Mouse (Mus musculus) embryonic facial prominence, embryonic 14.5 days (tissue): ENCODE results near the gene Traf7. TPM values are rescaled to one million over a fixed set of nuclear protein-coding genes. Genes with fewer than 3 reads are reported as not detected.

Source experiments
- ATAC-seq: fragments of 200-750 bp; cut with Nextera tagmentation; 2 replicates; pipeline ENCODE4 v1.8.0; 2017; ENCODE audit warnings: low read depth, moderate number of reproducible peaks, moderate TSS enrichment
- DNase-seq: peaks from one replicate; pipeline ENCODE4 v3.0.0-alpha.2; 2015; ENCODE audit warnings: low spot score
- H3K27ac ChIP-seq: fragments of 300-500 bp; sonication (generic); replicated peaks from 2 replicates; pipeline ENCODE4 v1.5.1; 2014; ENCODE audit warnings: low read depth, mild to moderate bottlenecking, low read length, moderate library complexity
- H3K27me3 ChIP-seq: fragments of 300-500 bp; sonication (generic); replicated peaks from 2 replicates; pipeline ENCODE4 v1.6.1; 2014; ENCODE audit warnings: low read length; ENCODE audit not compliant: control insufficient read depth, insufficient read depth
- H3K36me3 ChIP-seq: fragments of 300-500 bp; sonication (generic); 2 replicates; pipeline ENCODE4 v1.6.1; 2014; ENCODE audit warnings: low read length, mixed read lengths; ENCODE audit not compliant: control insufficient read depth, insufficient read depth
- H3K4me1 ChIP-seq: fragments of 300-500 bp; sonication (generic); 2 replicates; pipeline ENCODE4 v1.6.1; 2014; ENCODE audit warnings: antibody characterized with exemption, low read length; ENCODE audit not compliant: control insufficient read depth, insufficient read depth
- H3K4me2 ChIP-seq: fragments of 300-500 bp; sonication (generic); 2 replicates; pipeline ENCODE4 v1.6.1; 2014; ENCODE audit warnings: low read depth, mild to moderate bottlenecking, low read length, moderate library complexity, mixed read lengths
- H3K4me3 ChIP-seq: fragments of 300-500 bp; sonication (generic); 2 replicates; pipeline ENCODE4 v1.5.1; 2014; ENCODE audit warnings: low read depth, mild to moderate bottlenecking, low read length
- H3K9ac ChIP-seq: fragments of 300-500 bp; sonication (generic); 2 replicates; pipeline ENCODE4 v1.6.1; 2014; ENCODE audit warnings: low read depth, mild to moderate bottlenecking, low read length, moderate library complexity, mixed read lengths
- H3K9me3 ChIP-seq: fragments of 300-500 bp; sonication (generic); 2 replicates; pipeline ENCODE4 v1.6.1; 2016; ENCODE audit warnings: low read length; ENCODE audit not compliant: control insufficient read depth
- WGBS: fragments of 180-500 bp; shearing (Covaris S2); extraction: QIAGEN DNeasy Blood & Tissue Kit; methylation state at CpG from one replicate; pipeline ENCODE4 v1.1.7; 2014; 5-methylcytosine and 5-hydroxymethylcytosine counted together
- polyA plus RNA-seq: library from polyadenylated mRNA; unstranded; fragments of >200 nt; fragmentation: Nextera tagmentation; extraction: Ambion mirVana; gene quantifications from 2 replicates; pipeline ENCODE4 v1.2.1, GENCODE M21; 2014

Gene Traf7
- polyA plus RNA-seq, 1 experiment from 2014 or later = 78.9 TPM

GRCm38 (mm10) chr17:24463374-24464133 lies 64.2 kb downstream of the Traf7 start:
- WGBS = 58% methylated on average over 6 of the region's 6 CpGs
- H3K27me3 ChIP-seq = no peaks in the 10 kb centered on the region
- ATAC-seq (no peak), DNase-seq (no peak)
- no peak overlapping the region for H3K4me2 ChIP-seq
- H3K9me3 ChIP-seq = no peaks in the 10 kb centered on the region
- no peak overlapping the region for H3K27ac ChIP-seq
- H3K4me3 ChIP-seq = no peak overlapping the region
- no peaks in the 10 kb centered on the region for H3K36me3 ChIP-seq
- H3K4me1 ChIP-seq = no peaks in the 10 kb centered on the region
- no peak overlapping the region for H3K9ac ChIP-seq

- Histone ChIP-seq H3K27ac (no peak overlapping the region), H3K27me3 (no peaks in the 10 kb centered on the region), H3K9me3 (no peaks in the 10 kb centered on the region), H3K4me3 (no peak overlapping the region), H3K9ac (no peak overlapping the region), H3K4me1 (no peaks in the 10 kb centered on the region), H3K36me3 (no peaks in the 10 kb centered on the region), H3K4me2 (no peak overlapping the region)
- no peak for DNase-seq
- WGBS = 72% methylated on average over 1 of the region's 1 CpGs
- ATAC-seq = no peak
Measured at GRCm38 (mm10) chr17:24462932-24463331, 64.8 kb downstream of the Traf7 start.

DNA sequence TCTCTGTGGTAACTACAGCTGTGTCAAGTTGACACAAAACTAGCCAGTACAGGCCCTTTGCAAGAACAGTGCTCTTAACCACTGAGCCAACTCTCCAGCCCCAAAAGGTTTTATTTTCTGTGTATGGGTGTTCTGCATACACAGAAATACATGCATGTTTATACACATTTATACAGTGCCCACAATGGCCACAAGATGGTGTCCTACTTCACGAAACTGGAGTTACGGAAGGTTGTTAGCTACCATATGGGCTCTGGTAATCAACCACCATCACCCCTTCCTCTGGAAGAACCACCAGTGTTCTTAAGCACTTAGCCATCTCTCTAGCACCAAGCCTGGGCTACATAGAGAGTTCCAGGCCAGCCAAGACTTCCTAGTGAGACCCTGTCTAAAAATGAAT lies 66.2 kb downstream of the Traf7 start:
- H3K27me3 ChIP-seq = no peaks in the 10 kb centered on the region
- H3K9me3 ChIP-seq = no peaks in the 10 kb centered on the region
- 72% methylated on average over 2 of the region's 2 CpGs for WGBS
- H3K4me1 ChIP-seq = no peaks in the 10 kb centered on the region
- no peak overlapping the region for H3K4me2 ChIP-seq
- no peak overlapping the region for H3K9ac ChIP-seq
- ATAC-seq (no peak), DNase-seq (no peak)
- no peak overlapping the region for H3K4me3 ChIP-seq
- H3K27ac ChIP-seq = no peak overlapping the region
- H3K36me3 ChIP-seq = no peaks in the 10 kb centered on the region

Other genes with a start within 250 kb of the Traf7 start
- gene Abca17, start 176.9 kb downstream of the Traf7 start, polyA plus RNA-seq = not detected in 2 replicates
- 10.1 TPM in 2 replicates for gene Abca3, start 176.0 kb downstream of the Traf7 start, polyA plus RNA-seq
- 202 and 224 TPM in 2 replicates for gene Rnps1, start 113.4 kb downstream of the Traf7 start, polyA plus RNA-seq
- gene Eci1, start 101.3 kb downstream of the Traf7 start, polyA plus RNA-seq = 57.6 and 58.7 TPM in 2 replicates
- 3.3 and 4.9 TPM in 2 replicates for gene Dnase1l2, start 84.8 kb downstream of the Traf7 start, polyA plus RNA-seq
- 13.3 and 18.6 TPM in 2 replicates for gene E4f1, start 57.6 kb downstream of the Traf7 start, polyA plus RNA-seq
- gene Pgp, start 57.5 kb downstream of the Traf7 start, polyA plus RNA-seq = 57.7 and 58.5 TPM in 2 replicates
- gene Bricd5, start 54.1 kb downstream of the Traf7 start, polyA plus RNA-seq = 1.5 and 2.0 TPM in 2 replicates
- 21.7 and 23.7 TPM in 2 replicates for gene Mlst8, start 48.9 kb downstream of the Traf7 start, polyA plus RNA-seq
- gene Caskin1, start 39.3 kb downstream of the Traf7 start, polyA plus RNA-seq = 2.9 and 3.7 TPM in 2 replicates
- gene Rab26, start 6.3 kb upstream of the Traf7 start, polyA plus RNA-seq = 2.8 and 2.9 TPM in 2 replicates
- 37.9 and 40.1 TPM in 2 replicates for gene Pkd1, start 21.9 kb upstream of the Traf7 start, polyA plus RNA-seq
- gene Tsc2, start 104.7 kb upstream of the Traf7 start, polyA plus RNA-seq = 60.8 and 71.2 TPM in 2 replicates
- 16.8 and 19.1 TPM in 2 replicates for gene Nthl1, start 104.7 kb upstream of the Traf7 start, polyA plus RNA-seq
- gene Slc9a3r2, start 122.4 kb upstream of the Traf7 start, polyA plus RNA-seq = 56.7 and 57.7 TPM in 2 replicates
- gene Npw, start 130.5 kb upstream of the Traf7 start, polyA plus RNA-seq = 0.82 and 1.4 TPM in 2 replicates
- 23.7 and 25.2 TPM in 2 replicates for gene Zfp598, start 141.7 kb upstream of the Traf7 start, polyA plus RNA-seq
- gene Syngr3, start 162.0 kb upstream of the Traf7 start, polyA plus RNA-seq = 7.7 and 8.2 TPM in 2 replicates
- gene Gfer, start 168.2 kb upstream of the Traf7 start, polyA plus RNA-seq = 40.8 and 41.9 TPM in 2 replicates
- 3.7 and 5.3 TPM in 2 replicates for gene Noxo1, start 168.3 kb upstream of the Traf7 start, polyA plus RNA-seq
- 50.1 and 67.2 TPM in 2 replicates for gene Tbl3, start 179.7 kb upstream of the Traf7 start, polyA plus RNA-seq
- 0.17 TPM in 1 of 2 replicates, not detected in the other for gene Rnf151, start 190.1 kb upstream of the Traf7 start, polyA plus RNA-seq
- gene Rps2, start 190.2 kb upstream of the Traf7 start, polyA plus RNA-seq = 1,571 and 1,579 TPM in 2 replicates
- 233 and 267 TPM in 2 replicates for gene Ndufb10, start 196.5 kb upstream of the Traf7 start, polyA plus RNA-seq
- 0.39 TPM in 1 of 2 replicates, not detected in the other for gene Rpl3l, start 199.9 kb upstream of the Traf7 start, polyA plus RNA-seq
- gene Msrb1, start 208.7 kb upstream of the Traf7 start, polyA plus RNA-seq = 28.7 and 30.3 TPM in 2 replicates
- 10.1 and 11.7 TPM in 2 replicates for gene Hs3st6, start 225.1 kb upstream of the Traf7 start, polyA plus RNA-seq